Mouse (Mus musculus) forelimb bud, embryonic 11.5 days (tissue): ENCODE data around the gene Dscam.

Experiments used
- DNase-seq: peaks from one replicate; pipeline ENCODE4 v3.0.0-alpha.2; 2012; ENCODE audit warnings: low read depth, low spot score

The Dscam gene

GRCm38 (mm10) chr16:97170513-97171081 is at the start of gene Dscam:
Dscam (minus strand) TSS chr16:97170752.
- peak; percentile 25 for DNase-seq

- peak; percentile 24 for DNase-seq
Measured at GRCm38 (mm10) chr16:97219381-97219780, 48.8 kb upstream of the Dscam start.

DNA sequence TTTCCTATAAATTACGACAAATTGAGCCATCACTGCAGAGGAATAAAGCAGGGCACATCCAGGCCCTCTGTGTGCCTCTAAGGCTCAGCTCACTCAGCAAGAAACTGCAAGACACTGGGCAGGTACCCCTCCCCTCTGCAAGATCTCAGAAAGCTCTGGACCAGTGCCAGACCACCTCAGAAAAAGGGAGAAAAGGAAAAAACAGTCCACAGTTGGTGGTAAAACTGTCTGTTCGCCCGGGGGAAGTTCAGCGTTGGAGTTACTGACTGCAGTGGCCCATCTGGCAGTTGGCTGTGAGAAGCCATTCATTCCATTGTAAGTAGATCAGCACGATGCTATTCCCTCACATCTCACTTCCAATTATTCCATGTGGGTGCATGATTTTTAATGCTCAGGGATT is 39.4 kb upstream of the Dscam start:
- DNase-seq = no peak

GRCm38 (mm10) chr16:97208276-97208675 is 37.7 kb upstream of the Dscam start:
- no peak for DNase-seq

DNA sequence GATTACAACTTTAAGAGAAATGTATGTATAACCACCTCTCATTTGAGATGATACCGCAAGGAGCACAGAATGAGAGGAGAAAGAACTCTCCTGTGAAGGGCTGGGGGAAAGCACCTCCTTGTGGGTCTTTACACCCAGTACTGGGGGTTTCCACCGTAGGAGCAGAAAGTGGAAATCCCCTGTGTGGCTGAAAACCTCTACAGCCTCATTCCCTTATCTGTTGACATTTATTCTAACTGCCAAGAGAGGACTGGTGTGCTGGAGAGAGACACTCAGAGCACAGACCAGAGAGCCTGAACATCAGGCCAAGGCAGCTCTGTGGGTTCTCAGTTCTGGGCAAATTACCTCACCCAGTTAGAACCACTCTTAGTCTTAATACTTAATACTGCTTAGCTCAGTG is 33.5 kb upstream of the Dscam start:
- no peak for DNase-seq

- DNase-seq = no peak
Measured at GRCm38 (mm10) chr16:97203554-97203953, 33.0 kb upstream of the Dscam start.

DNA sequence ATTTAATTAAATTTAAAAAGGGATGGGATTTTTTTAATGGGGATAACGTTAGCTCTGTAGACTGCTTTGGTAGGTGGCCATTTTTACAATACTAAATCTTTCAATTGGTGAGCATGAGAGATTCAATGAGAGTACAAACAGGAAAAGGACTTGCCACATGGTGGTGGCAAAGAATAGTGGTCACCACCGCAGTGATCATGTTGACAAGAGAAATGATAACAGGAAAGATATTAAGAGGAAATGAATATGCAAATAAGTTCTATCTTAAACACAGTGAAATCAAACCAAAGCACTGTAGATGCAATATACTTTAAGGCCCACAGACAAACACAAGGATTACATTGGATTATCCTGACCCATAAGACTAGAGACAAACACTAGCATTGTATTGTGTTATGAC is 24.1 kb upstream of the Dscam start:
- no peak for DNase-seq

DNA sequence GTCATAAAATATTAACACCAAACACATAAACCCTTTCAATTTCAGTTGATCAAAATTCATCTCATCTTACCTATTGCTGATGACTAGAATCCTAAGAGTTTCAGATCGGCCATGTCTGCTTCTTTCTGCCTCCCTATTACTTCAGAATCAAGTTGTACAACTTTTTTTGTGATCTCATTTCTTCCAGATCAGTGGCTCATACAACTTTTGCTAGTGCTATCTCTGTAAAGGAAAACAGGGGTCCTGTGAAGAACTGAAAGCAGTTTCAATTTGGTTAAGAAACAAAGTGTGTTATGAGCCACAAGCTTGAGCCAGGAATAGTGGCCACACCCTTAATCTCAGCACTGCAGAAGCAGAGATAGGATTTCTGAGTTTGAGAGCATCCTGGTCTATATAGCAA is 23.6 kb upstream of the Dscam start:
- DNase-seq = no peak

DNA sequence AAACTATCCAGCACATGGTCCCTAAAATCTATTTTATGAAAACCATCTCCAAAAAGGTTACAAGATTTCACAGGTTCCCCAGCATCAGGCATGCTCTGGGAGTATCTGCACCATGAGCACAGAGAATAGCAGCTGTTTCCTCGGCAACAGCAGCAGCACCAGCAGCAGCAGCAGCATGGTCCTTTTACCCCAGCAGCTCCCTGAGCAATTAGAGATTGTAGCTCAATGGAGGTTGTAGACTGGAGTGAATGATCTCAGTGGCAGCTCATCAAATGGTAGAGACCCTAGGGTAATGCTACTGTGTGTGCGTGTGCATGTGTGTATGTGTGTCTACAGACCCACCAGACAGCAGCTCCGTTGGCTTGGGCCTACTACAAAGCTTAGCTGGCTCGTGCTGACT is 21.7 kb upstream of the Dscam start:
- DNase-seq = no peak

DNA sequence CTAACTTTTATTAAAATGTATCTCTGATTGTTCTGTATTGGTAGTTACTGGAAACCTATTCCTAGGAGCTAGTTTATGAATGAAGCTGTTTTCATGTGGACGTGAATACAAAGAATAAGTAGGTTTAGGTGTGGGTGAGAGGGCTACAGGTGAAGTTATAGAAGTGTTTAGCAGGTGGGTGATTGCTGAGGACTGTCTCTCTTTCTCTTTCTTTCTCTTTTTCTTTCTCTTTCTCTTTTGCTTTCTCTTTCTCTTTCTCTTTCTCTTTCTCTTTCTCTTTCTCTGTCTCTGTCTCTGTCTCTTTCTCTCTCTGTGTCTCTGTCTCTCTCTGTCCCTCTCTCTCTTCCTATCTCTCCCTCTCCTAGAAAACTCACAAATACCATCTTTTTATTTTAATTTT is 20.1 kb upstream of the Dscam start:
- no peak for DNase-seq

DNA sequence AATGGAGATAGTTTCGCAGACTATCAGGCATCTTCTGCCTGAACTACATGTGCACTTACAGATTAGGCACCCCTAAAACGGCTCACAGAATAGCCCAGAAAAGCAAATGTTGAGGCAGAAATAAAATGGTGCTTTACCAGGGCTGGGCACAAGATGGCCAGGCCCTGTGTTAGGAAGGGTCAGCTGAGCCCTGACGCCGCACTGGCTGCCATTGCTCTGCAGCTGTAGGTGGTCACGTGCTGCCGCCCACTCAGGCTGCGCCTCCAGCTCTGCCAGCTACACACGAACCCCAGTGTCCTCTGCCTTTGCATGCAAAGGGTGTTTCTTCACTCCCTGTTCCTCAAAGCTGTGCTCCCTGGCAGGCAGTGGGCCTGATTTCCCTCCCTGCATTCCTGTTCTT is 948 bp upstream of the Dscam start:
- no peak for DNase-seq

- no peak for DNase-seq
Measured at GRCm38 (mm10) chr16:97169901-97170512, 545 bp downstream of the Dscam start.

DNA sequence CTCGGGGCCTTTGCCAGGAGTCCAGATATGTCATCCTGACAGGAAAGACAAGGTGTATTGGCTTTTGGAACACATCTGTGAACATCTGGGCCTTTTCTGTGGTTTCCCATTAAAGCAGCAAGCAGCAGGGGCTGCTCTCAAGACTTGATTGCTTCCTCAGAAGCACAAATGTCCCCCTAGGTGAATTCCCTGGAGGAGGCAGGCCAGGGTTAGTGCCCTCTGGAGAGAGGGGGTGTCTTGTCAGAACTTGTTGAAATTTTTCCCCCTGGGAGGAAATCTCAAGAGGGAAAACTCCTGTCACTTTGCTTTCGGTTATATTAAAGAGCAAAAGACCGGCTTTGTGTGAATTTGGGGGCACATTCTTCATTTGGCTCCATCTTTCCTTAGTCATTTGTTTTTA is 1.9 kb downstream of the Dscam start:
- DNase-seq = no peak

DNA sequence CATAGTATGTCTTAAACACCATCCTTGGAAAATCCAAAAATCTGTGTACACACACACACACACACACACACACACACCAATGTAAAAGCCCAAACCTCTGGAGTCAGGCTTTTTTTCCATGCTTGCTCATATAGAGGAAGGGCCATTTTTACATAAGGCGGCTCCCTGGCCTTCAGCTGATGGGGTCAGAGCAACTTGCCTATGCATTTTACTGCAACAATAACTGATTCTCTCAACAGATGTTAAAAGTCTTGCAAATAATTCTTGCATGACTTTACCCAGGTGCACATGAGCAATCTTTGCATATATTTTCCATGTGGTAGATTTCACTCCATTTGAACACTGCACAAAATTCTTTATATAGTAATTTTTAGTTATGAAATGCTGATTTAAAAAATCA is 2.5 kb downstream of the Dscam start:
- no peak for DNase-seq

DNA sequence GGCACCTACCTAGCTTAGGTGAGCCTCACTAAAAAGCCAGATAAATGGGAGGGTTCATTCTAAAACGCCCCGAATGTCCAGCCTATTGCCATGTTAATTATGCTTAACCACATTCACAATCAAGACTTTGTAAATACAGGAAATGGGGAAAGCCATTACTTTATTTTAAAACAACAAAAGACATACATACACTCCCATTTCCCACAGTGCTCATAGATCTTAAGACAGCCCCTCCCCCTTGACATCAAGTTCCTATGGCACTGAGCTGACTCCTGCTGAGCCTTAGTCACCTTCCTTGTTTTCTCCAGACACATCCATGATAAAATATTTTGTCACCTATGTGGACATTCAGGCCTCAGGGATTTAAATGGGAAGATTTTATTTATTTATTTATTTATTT is 4.4 kb downstream of the Dscam start:
- DNase-seq = no peak

DNA sequence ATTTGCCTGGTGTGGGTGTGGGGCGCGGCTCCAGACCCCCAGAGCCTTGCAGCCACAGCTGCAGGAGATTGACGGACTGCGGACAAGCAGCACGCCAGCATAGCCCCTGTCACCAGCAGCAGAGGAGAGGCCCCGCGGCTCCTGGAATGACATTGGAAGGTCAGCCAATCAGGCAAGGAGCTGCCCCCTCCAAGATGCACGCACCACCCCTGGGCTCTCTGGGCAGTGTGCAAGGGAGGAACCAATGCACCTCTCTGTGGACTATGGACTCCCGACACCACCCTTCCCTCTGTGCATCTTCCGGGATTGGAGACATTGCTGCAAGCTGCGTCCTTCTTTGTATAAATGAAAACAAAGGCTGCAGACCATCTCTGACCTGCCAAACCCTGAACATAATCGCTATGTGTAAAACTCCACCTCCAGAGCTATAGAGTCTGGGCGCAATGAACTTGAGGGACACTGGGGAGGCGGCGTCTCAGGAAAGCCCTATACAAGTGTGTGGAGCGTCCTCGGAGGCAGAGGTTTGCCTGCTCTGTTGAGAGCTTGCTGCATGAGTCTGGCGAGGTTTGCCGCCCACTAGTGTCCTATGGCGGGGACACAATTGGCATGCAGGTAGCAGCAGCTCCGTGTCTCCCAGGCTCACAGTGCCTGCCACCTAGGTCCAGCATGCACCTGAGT is 5.0 kb downstream of the Dscam start:
- peak; percentile 54 for DNase-seq

DNA sequence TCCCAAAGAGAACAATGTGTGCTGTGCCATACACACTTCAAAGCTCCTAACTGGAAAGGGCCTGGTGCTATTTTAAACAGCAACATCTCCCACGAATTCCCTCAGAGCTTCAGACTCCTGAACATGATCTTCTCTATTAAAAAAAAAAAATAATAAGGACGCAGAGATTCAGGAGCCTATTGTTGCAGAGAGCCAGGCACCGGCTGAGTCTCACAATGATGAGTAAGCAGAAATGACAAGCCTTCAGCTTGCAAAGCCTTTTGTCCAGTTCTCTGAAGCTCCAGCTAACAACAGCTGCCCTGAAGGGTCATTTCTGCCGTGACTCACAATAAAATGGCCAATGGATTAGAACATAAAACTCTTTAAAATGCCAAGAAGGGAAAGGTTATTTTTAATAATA is 12.3 kb downstream of the Dscam start:
- no peak for DNase-seq

DNA sequence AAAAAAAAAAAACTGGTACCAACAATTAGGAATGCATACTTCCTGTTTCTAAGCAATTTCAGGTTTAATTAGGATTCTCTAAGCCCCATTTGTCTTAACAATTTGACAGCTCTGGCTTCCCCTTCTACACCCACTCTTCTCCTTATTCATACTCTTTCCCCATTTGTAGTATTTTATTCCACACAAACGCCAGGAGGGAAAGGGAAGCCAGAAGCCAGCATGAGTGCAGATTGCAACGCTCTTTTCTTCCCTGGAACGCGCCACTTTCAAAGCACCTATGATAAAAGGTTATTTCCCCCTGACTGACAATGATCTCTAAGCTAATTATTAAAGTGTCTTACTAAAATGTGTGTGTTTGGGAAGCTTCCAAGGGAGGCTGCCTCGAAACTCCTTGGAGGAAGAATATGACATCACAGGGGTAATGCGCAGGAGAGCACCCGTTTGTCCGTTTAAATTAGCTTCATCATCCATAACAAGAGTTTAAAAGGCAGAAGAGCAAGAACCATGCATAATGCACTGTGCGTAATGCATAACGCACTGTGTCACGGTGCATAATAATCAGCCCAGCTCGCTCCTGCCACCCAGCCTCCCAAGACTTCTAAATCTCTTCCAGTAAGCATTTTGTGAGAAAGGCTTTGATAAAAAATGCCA is 25.9 kb downstream of the Dscam start:
- no peak for DNase-seq

DNA sequence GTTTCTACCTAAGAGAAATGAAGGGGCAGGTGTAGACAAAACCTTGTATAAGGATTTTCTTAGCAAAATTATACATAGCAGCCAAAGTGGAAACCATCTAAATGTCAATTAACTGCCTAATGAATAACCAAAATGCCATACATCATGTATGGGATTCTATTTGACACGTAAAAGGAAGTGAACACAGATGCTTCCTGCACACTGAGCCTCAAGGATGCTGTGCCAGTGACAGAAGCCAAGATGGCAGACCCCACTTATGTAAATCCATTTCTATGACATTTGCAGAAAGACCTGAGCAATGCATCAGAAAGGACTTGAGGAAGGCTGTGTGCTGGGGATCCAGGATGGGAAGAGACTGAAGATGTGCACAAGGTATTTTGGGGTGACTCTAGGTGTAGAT is 28.6 kb downstream of the Dscam start:
- no peak for DNase-seq

DNA sequence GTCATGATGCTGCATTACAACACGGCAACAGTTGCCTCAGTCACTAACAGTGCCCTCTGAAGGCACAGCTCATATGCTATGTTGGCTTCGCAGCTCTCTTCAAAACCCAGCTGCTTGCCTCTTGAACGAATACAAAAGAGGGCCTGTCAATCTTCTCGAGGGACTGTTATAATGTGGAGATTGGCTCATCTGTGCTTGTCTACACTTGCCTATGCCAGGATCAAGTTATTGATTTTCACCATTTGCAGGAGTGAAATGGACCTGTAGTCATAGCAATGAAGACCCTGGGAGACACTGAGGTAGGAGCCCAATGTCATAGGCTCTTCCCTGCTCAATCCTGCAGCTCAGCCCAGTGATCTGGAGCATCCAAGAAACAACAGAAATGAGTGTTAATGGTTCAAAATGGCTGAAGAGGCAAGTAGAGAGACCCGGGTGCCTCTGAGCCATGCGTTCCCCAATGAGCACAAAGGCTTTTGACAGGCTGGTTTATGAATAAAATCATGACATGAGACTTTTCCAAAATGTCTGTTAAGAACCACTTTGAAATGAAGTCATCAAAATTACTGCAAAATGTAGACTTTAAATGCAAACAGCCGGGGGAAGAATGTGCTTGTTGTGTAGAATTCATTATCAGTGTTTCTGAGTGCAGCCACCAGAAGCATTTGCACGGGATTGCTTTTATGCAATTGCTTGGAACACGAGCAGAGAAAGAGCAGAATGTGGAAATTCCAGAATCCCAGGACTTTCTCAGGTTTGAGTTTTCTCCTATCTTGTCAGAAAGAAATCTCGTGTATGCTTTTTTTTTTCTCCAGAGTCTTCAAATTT is 35.3 kb downstream of the Dscam start:
- DNase-seq = no peak

- no peak for DNase-seq
Measured at GRCm38 (mm10) chr16:97127296-97127695, 43.3 kb downstream of the Dscam start.

DNA sequence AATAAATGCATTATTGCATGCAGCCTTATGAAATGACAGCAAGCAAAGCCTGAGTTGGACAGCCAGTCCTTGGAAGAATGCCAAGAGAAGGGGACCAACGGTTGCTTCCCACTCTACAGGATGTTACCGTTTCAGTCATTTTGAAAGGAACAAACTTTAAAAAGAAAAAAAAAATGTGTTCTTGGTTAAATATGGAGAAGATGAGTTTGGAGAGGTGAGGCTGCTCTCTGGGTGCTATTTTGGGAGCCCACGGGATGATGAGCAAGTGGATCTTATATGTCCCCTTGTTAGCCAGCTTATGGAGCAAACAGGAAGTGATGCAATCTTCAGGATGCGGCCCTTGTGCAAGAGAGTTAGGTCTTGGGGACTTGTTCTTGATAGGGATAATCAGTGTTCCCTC is 60.5 kb downstream of the Dscam start:
- DNase-seq = no peak
